Mouse (Mus musculus) brain, embryonic 14.5 days (tissue): ENCODE results near the gene Agap3.

Experiments used
- CTCF ChIP-seq: fragments of 200-500 bp; IDR thresholded peaks from 2 replicates; pipeline ENCODE4 v1.5.1; 2012; ENCODE audit warnings: inconsistent platforms, mild to moderate bottlenecking, moderate library complexity, borderline replicate concordance; ENCODE audit not compliant: insufficient read depth, insufficient read length; ENCODE audit errors: extremely low read depth
- POLR2A ChIP-seq: fragments of 200-500 bp; IDR thresholded peaks from 2 replicates; pipeline ENCODE4 v1.6.1; 2012; ENCODE audit warnings: mild to moderate bottlenecking, inconsistent platforms, borderline replicate concordance; ENCODE audit not compliant: poor library complexity, insufficient read depth, insufficient read length, severe bottlenecking; ENCODE audit errors: extremely low read depth

GRCm38 (mm10) chr5:24533391-24533790 lies 81.4 kb downstream of the Agap3 start:
- no peak for TF ChIP-seq CTCF
- TF ChIP-seq POLR2A, result no peak
